Comparison of ENCODE assay signal across 7 mouse cellular contexts in the genomic region with DNA sequence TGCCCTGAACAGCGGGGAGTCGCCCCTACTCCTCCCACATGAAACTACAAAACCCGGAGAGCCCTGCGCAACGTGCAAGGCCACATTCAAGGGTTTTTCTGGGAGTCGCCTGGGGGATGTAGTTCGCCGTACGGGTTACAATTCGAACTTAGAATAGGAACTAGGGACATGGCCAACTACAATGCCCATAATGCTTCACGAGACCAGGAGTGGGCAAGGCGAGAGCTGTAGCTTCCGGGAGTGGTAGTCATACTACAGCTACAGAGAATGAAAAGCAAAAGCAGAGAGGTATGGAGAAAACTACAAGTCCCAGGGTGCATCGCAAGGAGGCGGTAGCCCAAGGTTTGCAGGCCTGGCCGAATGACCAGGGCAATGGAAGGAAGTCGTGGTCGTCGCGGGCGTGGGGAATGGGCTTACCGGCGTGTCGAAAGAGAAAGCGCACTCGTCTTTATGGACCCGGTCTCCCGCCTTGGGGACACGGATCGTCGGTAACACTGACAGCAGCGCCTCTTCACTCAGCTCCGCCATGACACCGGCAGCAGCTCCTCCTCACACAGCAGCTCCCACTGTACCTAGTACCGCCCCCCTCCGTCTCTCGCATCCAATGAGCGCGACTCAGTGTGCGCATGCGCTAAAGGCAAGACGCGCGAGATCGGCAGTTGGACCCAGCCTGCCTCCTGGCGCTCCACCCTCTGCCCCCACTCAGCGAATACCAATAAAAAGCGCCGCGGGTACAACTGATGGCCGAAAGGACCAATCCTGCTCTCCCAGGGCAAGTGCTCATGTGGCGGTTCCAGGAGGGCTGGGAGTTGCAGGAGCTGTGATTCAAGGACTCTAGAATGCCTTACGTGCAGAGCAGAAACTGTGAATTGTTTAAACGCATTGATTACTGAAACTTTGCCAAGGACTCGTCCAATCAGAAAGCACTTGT. TPM values are rescaled to one million over a fixed set of nuclear protein-coding genes. Genes with fewer than 3 reads are reported as not detected.
DNase-seq lines count a peak whose midpoint lies in the region; ATAC-seq lines count a peak whose summit lies in the region.

A gene (minus strand): TSS at position 617 of the 931 bp plus-strand sequence.
A gene (plus strand): TSS at position 680 of the 931 bp plus-strand sequence.

- intact Hi-C loops in gastrocnemius, postnatal 36 days (cut with DNase I), result no loop called here
- intact Hi-C loops in left cerebral cortex, postnatal 25 days (cut with DNase I), result no loop called here

- peak within 1 kb of the TSS; percentile 94 for H3K27ac ChIP-seq in intestine, embryonic 15.5 days
- peak within 1 kb of the TSS; percentile 90 for H3K27ac ChIP-seq in midbrain, embryonic 10.5 days (replicated peaks)

- H3K9me3 ChIP-seq in intestine, embryonic 15.5 days, result no peaks in the 10 kb centered on the region
- H3K9me3 ChIP-seq in midbrain, embryonic 10.5 days (replicated peaks), result no peaks in the 10 kb centered on the region

- peak within 1 kb of the TSS; percentile 54 for H3K4me3 ChIP-seq in intestine, embryonic 15.5 days (replicated peaks)
- peak within 1 kb of the TSS; percentile 90 for H3K4me3 ChIP-seq in midbrain, embryonic 10.5 days

- peaks cover 25% of the 10 kb centered on the region for H3K36me3 ChIP-seq in intestine, embryonic 15.5 days
- peaks cover 65% of the 10 kb centered on the region for H3K36me3 ChIP-seq in midbrain, embryonic 10.5 days

- peak within 1 kb of the TSS; percentile 90 for H3K4me2 ChIP-seq in intestine, embryonic 15.5 days (replicated peaks)

- H3K27me3 ChIP-seq in intestine, embryonic 15.5 days (replicated peaks), result no peaks in the 10 kb centered on the region
- no peaks in the 10 kb centered on the region for H3K27me3 ChIP-seq in midbrain, embryonic 10.5 days (ENCODE audit: low read depth, poor library complexity, severe bottlenecking)

- peak within 1 kb of the TSS; percentile 70 for H3K9ac ChIP-seq in intestine, embryonic 15.5 days

- DNase-seq in adrenal gland, adult 2 months, result peak; percentile 100
- peak; percentile 99 for DNase-seq in embryo, embryonic 11.5 days (ENCODE audit: low read depth, low spot score)
- peak; percentile 98 for DNase-seq in gastrocnemius, postnatal 36 days
- DNase-seq in left cerebral cortex, postnatal 25 days (ENCODE audit: low spot score in 2 of 2), result peak; percentile 99 to 100
- peak; percentile 100 for DNase-seq in midbrain, embryonic 10.5 days (ENCODE audit: low spot score)
- peak; percentile 94 for DNase-seq in right cerebral cortex, postnatal 4 days

- WGBS in intestine, embryonic 15.5 days, result under 1% methylated on average over 55 of the region's 55 CpGs
- WGBS in midbrain, embryonic 10.5 days, result under 1% methylated on average over 55 of the region's 55 CpGs

- peak; percentile 94 for ATAC-seq in intestine, embryonic 15.5 days

- H3K4me1 ChIP-seq in intestine, embryonic 15.5 days (replicated peaks), result peaks cover 16% of the 10 kb centered on the region
- H3K4me1 ChIP-seq in midbrain, embryonic 10.5 days, result peaks cover 45% of the 10 kb centered on the region

RNA-seq across cellular contexts. Expression of the first gene that starts in this region (rescaled TPM):
- 100 to 1,000 TPM; 103 to 132 TPM for total RNA-seq in adrenal gland, adult 2 months (2021)
- polyA plus RNA-seq in adrenal gland, adult 2 months (2012; rRNA removed), result 102 and 111 TPM in 2 replicates
- total RNA-seq in gastrocnemius, postnatal 36 days (2021), result 10 to 100 TPM; 41.7 to 43.2 TPM
- polyA plus RNA-seq in intestine, embryonic 15.5 days (2015; fragmentation: Nextera tagmentation; extraction: Ambion mirVana), result 116 and 118 TPM in 2 replicates
- 100 to 1,000 TPM; 176 to 177 TPM for total RNA-seq in left cerebral cortex, postnatal 25 days (2021)
- polyA plus RNA-seq in midbrain, embryonic 10.5 days (2016; fragmentation: Nextera tagmentation; extraction: Ambion mirVana), result 212 and 228 TPM in 2 replicates

RNA-seq across cellular contexts. Expression of the second gene that starts in this region (rescaled TPM):
- total RNA-seq in adrenal gland, adult 2 months (2021), result 1 to 10 TPM; 2.2 to 3.9 TPM
- 5.9 and 8.6 TPM in 2 replicates for polyA plus RNA-seq in adrenal gland, adult 2 months (2012; rRNA removed)
- total RNA-seq in gastrocnemius, postnatal 36 days (2021), result 1 to 10 TPM; 1.5 to 1.8 TPM
- 166 and 177 TPM in 2 replicates for polyA plus RNA-seq in intestine, embryonic 15.5 days (2015; fragmentation: Nextera tagmentation; extraction: Ambion mirVana)
- 1 to 10 TPM in 1 of 2 experiments, under 1 TPM in 1; 0.50 to 1.1 TPM for total RNA-seq in left cerebral cortex, postnatal 25 days (2021)
- 258 and 273 TPM in 2 replicates for polyA plus RNA-seq in midbrain, embryonic 10.5 days (2016; fragmentation: Nextera tagmentation; extraction: Ambion mirVana)

Comparison
In these comparisons a context has a peak if more than half of its experiments do, and no peak if none do; other contexts are left out.
1. Peak in every context shown above with its lines: DNase-seq, ATAC-seq, H3K4me3 ChIP-seq and H3K27ac ChIP-seq.
2. RNA of the second gene that starts in this region (polyA plus RNA-seq): 258 to 273 TPM in midbrain, embryonic 10.5 days and 166 to 177 TPM in intestine, embryonic 15.5 days; 5.9 to 8.6 TPM in adrenal gland, adult 2 months; every median in the first group is over 10 times any median in the second.